Mouse (Mus musculus) cerebellum, adult 2 months (tissue): ENCODE results near the gene Hip1r.

ENCODE experiments used
- CTCF ChIP-seq: fragments of 200-500 bp; IDR thresholded peaks from 2 replicates; pipeline ENCODE4 v1.5.1; 2011; ENCODE audit warnings: low read depth, mild to moderate bottlenecking, control low read depth, low read length, moderate library complexity, borderline replicate concordance; ENCODE audit not compliant: insufficient read depth
- POLR2A ChIP-seq: fragments of 200-500 bp; IDR thresholded peaks from 2 replicates; pipeline ENCODE4 v1.6.1; 2011; ENCODE audit warnings: low read length, control low read depth, borderline replicate concordance; ENCODE audit not compliant: insufficient read depth

DNA sequence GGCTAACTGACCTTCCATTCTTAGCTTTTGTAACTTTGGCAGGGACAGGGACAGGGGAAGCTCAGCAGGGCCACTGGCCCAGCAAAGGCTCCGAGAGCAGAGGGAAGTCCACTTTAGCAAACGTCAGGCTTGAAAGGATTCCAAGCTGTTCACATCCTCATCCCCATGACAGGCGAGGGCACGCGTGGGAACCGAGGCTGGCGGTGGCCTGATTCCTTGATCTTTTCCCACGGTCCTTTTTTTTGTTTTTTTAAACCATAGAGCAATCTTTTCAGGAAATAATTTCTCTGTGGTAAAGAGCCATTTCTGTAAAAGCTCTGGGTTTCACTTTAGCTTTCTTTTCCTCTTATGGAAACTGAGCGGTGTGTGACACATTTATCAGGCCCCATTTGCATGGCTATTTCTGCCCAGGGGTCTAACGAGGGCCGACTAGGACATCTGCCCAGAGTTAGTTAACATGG is 41.4 kb downstream of the Hip1r start:
- TF ChIP-seq CTCF (no peak), POLR2A (no peak)
